Mouse (Mus musculus): ENCODE measurements at regions not wholly inside any gene's neighbourhood (a gene's known extent, or its start where the extent isn't known, plus 50 kb on each side); places are given as distances from the start of the nearest gene placed in this dataset.

GRCm38 (mm10) chr3:49566769-49567729, 190.1 kb downstream of the Pcdh18 start:
- no peak for TF ChIP-seq CTCF (IDR thresholded peaks at IDR 0.05; ENCODE audit: insufficient read depth, low read length)
- no peak for TF ChIP-seq POLR2A (IDR thresholded peaks at IDR 0.05; ENCODE audit: borderline replicate concordance, extremely low read depth, low read depth, low read length)

Data from lung, adult 2 months (tissue).